Mouse (Mus musculus) gastrocnemius, postnatal 10 days (tissue): ENCODE data around the gene Me3. TPM values are rescaled to one million over a fixed set of nuclear protein-coding genes. Genes with fewer than 3 reads are reported as not detected.

Experiments used
- DNase-seq: peaks from one replicate; pipeline ENCODE4 v3.0.0; 2021; ENCODE audit warnings: mixed read lengths
- long read RNA-seq, 2 experiments: library from polyadenylated mRNA; stranded (forward); transcript quantifications; one replicate each; pipeline ENCODE4 v2.0.0; 2021
- total RNA-seq, 2 experiments: library from RNA; stranded (reverse); gene quantifications; 2 replicates each; pipeline ENCODE4 v1.2.3; 2021

The Me3 gene
- total RNA-seq = 10 to 100 TPM; 79.9 to 88.9 TPM
- long read RNA-seq, experiment 1, full-length matches to known transcripts = 116 of 159 reads
- long read RNA-seq, experiment 1, partial matches to known transcripts = 9 of 159 reads
- long read RNA-seq, experiment 1, other reads (novel, unspliced or antisense) = 34 of 159 reads
- long read RNA-seq, experiment 2, full-length matches to known transcripts = 101 of 143 reads
- long read RNA-seq, experiment 2, partial matches to known transcripts = 12 of 143 reads
- long read RNA-seq, experiment 2, other reads (novel, unspliced or antisense) = 30 of 143 reads

GRCm38 (mm10) chr7:89632342-89633251, at the start of gene Me3:
Gene Me3 (plus strand): TSS chr7:89632392.
- peak; percentile 79 for DNase-seq

- no peak for DNase-seq
These were observed 42.2 kb upstream of the Me3 start for GRCm38 (mm10) chr7:89590039-89590438.

- no peak for DNase-seq
These were observed 41.5 kb upstream of the Me3 start for GRCm38 (mm10) chr7:89590542-89591251.

- no peak for DNase-seq
These were observed 36.4 kb upstream of the Me3 start for GRCm38 (mm10) chr7:89595813-89596212.

GRCm38 (mm10) chr7:89605589-89606536, 26.3 kb upstream of the Me3 start:
- DNase-seq = no peak

GRCm38 (mm10) chr7:89607329-89607728, 24.9 kb upstream of the Me3 start:
- DNase-seq = no peak

GRCm38 (mm10) chr7:89611236-89611635, 21.0 kb upstream of the Me3 start:
- DNase-seq = no peak

GRCm38 (mm10) chr7:89616235-89616634, 16.0 kb upstream of the Me3 start:
- no peak for DNase-seq

- DNase-seq = no peak
These were observed 8.9 kb upstream of the Me3 start for GRCm38 (mm10) chr7:89623331-89623730.

- no peak for DNase-seq
These were observed 4.8 kb upstream of the Me3 start for GRCm38 (mm10) chr7:89627393-89627792.

GRCm38 (mm10) chr7:89628006-89628405, 4.2 kb upstream of the Me3 start:
- DNase-seq = no peak

- DNase-seq = no peak
These were observed 3.2 kb upstream of the Me3 start for GRCm38 (mm10) chr7:89629006-89629405.

- DNase-seq = no peak
These were observed 2.3 kb upstream of the Me3 start for GRCm38 (mm10) chr7:89629914-89630313.

- DNase-seq = no peak
These were observed 1.4 kb upstream of the Me3 start for GRCm38 (mm10) chr7:89630796-89631195.

- DNase-seq = no peak
These were observed 8.3 kb downstream of the Me3 start for GRCm38 (mm10) chr7:89640533-89640932.

- DNase-seq = no peak
These were observed 8.9 kb downstream of the Me3 start for GRCm38 (mm10) chr7:89640944-89641661.

- no peak for DNase-seq
These were observed 12.8 kb downstream of the Me3 start for GRCm38 (mm10) chr7:89645015-89645414.

GRCm38 (mm10) chr7:89647864-89648263, 15.7 kb downstream of the Me3 start:
- no peak for DNase-seq

- no peak for DNase-seq
These were observed 25.0 kb downstream of the Me3 start for GRCm38 (mm10) chr7:89657183-89657582.

- no peak for DNase-seq
These were observed 25.6 kb downstream of the Me3 start for GRCm38 (mm10) chr7:89657692-89658212.

- DNase-seq = no peak
These were observed 32.0 kb downstream of the Me3 start for GRCm38 (mm10) chr7:89664197-89664596.
